Mouse (Mus musculus) layer of hippocampus, adult 8-10 months (tissue): ENCODE measurements at regions not wholly inside any gene's neighbourhood (a gene's known extent, or its start where the extent isn't known, plus 50 kb on each side); places are given as distances from the start of the nearest gene placed in this dataset.
A peak's percentile ranks its signal among the peaks of the same experiment; 100 is the strongest.

ENCODE experiments used
- DNase-seq, 2 experiments: peaks; one replicate each; pipeline ENCODE4 v3.0.0; 2022; ENCODE audit warnings: low spot score in 2 of 2

GRCm38 (mm10) chr1:35825531-35825966, 242.7 kb upstream of the Hs6st1 start:
- DNase-seq, result no peak

DNA sequence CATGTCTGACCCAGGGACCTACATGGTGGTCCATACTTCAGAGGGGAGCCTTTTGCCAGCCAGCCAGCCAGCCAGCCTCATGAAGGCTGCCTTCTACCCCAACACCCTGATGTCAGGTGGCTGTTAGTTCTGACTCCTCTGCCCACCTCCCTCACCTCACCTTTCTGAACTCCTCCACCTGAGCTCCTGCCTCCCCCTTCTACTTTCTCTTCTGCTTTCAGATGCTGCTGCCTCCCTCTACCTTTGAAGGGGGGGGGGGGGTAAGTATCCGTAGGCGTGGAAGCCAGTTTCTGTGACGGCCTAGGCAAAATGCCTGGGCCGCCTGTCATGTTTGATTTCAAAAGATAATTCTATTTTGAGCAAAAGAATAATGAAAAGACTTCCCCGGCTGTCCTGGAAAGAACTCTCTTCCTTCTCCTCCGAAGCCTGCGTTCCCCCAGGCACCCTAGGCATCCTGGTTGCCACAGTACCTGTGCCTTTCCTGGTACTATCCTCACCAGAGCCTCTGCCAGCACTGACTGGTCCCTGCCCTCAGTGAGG, 241.6 kb upstream of the Hs6st1 start:
- DNase-seq, result no peak

DNA sequence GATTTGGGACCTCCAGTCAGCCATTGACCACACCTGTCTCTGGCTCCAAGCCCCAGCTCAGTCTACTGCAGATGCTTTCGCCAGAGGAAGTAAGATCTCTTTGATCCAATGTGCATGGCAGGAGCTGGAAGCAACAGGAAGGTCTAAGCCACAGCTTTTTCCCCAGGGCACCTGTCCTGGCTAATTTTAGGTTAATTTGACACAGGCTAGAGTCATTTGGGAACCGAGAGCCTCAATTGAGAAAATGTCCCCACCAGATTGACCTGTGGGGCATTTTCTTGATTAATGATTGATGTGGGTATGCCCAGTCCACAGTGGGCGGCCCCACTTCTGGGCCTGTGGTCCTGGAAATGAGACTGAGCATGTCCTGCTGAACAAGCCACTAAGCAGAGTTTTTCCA, 240.7 kb upstream of the Hs6st1 start:
- DNase-seq, result no peak

DNA sequence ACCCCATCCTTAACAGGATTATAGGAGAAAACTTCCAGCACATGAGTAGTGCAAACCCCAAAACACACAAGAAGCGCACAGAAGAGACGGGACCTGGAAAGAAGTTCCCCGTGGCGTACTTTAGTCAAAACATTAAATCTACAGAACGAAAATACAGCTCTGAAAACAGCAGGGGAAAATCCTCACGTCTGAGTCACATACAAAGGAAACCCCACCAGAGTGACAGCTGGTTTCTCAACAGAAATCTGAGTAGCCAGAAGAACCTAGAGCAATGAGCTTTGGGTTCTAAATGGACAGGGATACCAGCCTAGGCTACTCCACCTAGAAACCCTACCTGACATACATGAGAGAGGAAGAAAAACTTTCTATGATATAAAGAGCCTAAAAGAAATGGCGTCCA, 234.0 kb upstream of the Hs6st1 start:
- no peak for DNase-seq

DNA sequence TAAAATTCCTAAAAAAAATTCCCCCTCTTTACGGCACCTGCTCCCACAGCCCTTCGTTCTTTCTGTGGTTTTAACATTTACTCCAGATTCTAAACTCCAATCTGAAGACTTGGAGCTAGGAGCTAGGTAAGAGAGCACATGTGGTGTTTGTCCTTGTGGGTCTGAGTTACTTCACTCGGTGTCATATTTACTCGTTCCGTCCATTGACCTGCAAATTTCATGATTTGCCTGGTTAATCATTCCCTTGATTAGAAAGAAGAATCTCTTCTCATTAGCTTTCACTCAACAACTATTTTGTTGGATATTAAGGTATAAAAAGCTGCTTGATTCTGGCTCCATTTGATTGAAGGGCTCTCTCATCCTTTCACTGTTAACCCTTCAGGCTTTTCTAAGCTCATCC, 231.6 kb upstream of the Hs6st1 start:
- DNase-seq, result no peak

- no peak for DNase-seq
Measured at GRCm38 (mm10) chr1:35838625-35839024, 229.6 kb upstream of the Hs6st1 start.

GRCm38 (mm10) chr1:35839446-35839845, 228.8 kb upstream of the Hs6st1 start:
- no peak for DNase-seq

- no peak for DNase-seq
Measured at GRCm38 (mm10) chr1:35841626-35842025, 226.6 kb upstream of the Hs6st1 start.

- no peak for DNase-seq
Measured at GRCm38 (mm10) chr1:35842707-35843106, 225.5 kb upstream of the Hs6st1 start.

DNA sequence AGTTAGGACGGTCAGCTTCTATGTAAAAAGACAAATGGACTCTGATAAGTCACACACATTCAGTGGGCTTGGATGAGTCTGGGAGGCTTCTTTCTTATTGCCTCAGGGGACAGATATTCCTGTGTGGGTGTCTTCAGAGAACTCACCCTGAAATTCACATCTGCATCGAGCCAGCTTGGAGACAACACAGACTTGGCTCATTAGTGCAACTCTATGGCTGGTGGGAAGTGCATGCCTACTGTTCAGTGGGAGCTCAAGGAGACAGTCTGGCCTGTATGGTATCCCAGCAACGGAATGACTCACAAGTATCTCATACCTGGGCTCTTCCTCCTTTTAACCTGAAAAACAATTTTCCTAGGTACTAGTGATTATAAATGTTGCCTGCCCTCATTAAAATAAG, 224.6 kb upstream of the Hs6st1 start:
- peak; percentile 32 to 40 for DNase-seq

DNA sequence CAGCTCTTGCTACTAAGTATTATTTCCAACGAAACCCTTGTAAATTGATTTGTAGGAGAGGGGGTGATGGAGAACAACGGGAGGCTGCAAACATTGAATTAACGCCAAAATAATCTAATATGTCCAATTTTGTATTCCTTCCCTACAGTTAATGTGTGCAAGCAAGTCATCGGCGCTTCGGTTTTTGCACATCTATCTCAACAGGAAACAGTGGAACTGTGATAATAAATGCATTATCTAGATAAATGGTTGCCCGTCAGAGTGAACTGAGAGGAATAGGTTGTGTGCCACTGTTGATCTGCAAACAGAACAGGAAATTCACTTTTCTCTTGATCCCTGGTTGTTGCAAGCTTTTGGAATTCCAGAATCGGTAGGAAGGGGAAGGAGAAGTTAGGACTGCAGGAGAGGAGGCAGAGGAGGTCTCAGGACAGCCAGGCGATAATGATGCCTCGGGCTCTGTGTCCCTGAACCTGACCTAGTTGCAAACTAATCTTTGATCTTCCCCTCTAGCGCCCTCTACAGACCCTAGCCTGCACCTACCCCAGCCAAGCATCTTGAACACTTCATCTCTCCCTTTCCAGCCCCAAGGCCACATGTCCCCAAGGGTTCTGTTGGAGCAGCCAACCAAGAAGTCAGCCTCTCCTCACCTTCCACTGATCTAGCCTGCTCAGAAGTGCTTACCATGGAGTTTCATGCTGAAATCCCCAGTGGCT, 221.8 kb upstream of the Hs6st1 start:
- peak in 1 of 2 experiments; percentile 20 for DNase-seq

DNA sequence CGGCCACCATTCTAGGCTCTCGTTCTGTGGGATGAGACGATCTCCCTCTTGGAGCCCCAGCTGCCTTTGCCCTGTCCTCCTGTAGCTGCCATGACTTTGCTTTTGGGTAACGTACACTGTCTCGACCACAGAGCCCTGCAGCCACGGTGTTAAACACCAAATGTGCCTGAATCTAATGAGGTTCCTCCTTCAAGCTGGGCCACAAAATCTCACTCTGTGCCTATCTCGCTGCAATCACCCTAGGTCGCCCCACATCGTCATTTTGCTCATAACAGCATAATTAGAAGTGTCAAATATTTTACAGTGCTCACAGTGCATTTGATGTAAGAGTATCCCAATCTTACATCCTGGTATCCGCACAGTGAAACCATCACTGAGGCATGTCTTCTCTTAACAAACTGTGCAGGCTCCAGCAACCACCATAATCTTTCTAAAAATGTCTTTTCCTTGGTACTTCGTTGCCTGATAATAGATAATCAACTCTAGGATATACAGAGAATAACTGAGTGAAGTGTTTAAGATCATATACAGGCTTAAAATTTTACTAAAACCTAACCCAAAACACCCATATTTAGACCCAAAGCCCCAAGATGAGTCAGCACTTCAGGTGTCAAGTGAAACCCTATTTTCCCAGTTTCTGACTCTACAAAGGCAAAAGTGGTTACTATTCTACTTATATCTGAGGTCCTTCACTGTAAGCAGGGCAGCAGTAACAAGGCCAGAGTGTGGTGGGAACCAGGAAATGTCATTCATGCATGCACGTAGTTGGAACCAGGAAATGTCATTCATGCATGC, 219.8 kb upstream of the Hs6st1 start:
- DNase-seq, result no peak

DNA sequence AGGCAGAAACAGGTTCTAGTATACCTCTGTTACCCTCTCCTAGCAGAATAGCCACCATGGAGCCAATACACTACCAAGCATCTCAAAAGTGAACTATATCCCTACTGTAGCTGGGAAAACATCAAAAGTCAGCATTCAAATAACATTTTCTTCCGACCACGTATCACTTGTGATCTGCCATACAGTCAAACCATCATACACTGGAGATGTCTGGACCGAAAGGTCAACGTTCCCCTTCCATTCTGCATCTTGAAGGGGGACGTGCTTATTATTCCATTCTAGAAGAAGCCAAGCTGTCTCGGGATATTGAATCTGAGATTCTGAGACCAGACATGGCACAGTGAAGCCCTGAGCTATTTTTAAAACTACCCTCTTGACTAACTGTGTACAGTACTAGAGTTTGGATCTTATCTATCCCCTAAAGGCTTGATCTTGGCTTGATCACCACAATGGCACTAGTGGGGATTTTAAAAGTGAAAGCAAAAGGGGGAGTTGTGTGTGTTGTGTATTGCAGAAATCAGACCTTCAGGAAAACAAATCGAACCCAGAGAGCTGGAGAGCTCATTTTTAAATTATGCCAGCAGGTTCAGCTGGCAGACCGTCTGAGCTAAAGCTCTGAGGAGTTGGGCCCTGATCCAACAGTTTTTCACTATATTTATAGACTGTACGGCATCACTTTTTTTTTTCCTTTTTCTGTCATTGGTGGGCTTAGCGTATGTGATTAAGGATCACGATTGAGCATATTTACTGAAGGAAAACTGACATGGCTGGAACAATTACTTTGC, 218.6 kb upstream of the Hs6st1 start:
- DNase-seq, result peak in 1 of 2 experiments; percentile 11

DNA sequence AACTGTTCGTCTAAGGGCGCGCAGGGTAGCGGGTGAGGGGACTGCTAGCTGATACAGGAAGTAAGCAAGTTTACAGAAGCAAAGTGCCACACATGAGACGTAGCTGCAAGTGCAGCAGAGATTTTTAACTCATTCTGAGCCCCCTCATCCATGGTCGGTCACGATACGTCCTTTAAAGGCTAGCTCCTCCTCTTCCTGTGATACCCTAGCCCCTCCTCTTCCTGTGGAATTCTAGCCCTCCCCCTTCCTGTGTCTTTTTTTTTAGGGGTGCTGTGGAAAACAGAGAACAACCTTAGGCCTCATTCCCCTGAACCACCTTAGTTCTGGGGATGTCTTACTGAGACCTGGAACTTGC, 218.0 kb upstream of the Hs6st1 start:
- DNase-seq, result no peak

DNA sequence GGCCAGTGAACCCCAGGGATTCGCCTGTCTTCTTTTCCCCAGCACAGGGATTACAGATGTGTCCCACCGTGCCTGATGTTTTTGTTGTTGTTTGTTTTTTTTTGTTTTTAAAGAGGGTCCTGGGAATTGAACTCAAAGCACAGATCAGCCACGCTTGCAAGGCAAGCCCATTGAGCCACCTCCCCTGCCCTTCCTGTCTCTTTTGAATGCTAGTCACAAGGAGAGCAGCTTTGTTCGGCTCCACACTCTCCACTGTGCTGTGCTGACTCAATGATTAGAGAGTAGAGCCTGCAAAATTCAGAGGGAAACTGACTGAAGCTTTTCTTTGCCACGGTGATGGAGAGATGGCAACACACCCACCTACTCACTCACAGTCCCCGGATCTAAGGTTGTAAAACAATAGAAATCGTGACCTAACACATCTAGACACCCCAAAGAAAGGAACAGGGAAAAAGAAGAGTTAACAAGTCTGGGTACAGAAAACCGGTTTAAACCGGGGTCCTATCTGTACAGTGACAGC, 217.6 kb upstream of the Hs6st1 start:
- DNase-seq, result no peak

GRCm38 (mm10) chr1:35851681-35852409, 216.4 kb upstream of the Hs6st1 start:
- DNase-seq, result no peak

- no peak for DNase-seq
Measured at GRCm38 (mm10) chr1:35853018-35853417, 215.2 kb upstream of the Hs6st1 start.

- DNase-seq, result no peak
Measured at GRCm38 (mm10) chr1:35855650-35856049, 212.6 kb upstream of the Hs6st1 start.

DNA sequence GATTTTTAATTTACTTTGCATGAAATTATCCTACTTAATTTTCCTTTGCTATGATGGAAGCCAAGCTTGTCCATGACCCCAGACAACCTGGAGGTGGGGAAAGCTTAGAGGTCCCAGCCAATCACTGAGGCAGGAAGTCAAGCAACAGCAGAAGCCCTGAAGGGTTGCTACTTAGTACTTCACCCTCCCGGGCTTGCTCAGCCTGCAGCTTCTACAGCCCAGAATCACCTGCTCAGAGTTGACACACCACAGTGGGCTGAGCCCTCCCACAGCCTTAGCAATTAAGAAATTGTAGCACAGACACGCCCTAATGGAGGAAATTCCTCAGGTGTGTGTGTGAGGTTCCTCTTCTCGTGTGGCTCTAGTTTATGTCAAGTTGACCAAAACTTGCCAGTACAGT, 209.9 kb upstream of the Hs6st1 start:
- no peak for DNase-seq

DNA sequence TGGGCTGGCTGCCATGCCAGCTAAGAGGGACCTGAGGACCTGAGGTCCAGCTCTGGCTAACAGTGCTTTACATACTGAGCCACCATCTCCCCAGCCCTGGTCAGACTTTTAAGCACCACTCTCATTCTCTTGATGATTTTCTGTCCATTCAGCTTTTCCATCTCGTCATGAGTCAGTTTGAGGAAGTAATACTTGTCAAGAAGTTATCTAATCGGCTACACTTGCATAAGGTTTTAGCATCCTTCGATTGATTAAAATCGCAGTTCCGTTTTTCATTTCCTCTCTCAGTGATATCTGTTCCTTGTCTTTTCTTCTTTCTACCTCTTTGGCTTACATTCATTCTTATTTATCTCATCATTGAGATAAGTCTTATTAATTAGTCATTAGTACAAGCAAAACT, 207.4 kb upstream of the Hs6st1 start:
- no peak for DNase-seq

GRCm38 (mm10) chr1:35862196-35862595, 206.0 kb upstream of the Hs6st1 start:
- no peak for DNase-seq
